In the genomic region with DNA sequence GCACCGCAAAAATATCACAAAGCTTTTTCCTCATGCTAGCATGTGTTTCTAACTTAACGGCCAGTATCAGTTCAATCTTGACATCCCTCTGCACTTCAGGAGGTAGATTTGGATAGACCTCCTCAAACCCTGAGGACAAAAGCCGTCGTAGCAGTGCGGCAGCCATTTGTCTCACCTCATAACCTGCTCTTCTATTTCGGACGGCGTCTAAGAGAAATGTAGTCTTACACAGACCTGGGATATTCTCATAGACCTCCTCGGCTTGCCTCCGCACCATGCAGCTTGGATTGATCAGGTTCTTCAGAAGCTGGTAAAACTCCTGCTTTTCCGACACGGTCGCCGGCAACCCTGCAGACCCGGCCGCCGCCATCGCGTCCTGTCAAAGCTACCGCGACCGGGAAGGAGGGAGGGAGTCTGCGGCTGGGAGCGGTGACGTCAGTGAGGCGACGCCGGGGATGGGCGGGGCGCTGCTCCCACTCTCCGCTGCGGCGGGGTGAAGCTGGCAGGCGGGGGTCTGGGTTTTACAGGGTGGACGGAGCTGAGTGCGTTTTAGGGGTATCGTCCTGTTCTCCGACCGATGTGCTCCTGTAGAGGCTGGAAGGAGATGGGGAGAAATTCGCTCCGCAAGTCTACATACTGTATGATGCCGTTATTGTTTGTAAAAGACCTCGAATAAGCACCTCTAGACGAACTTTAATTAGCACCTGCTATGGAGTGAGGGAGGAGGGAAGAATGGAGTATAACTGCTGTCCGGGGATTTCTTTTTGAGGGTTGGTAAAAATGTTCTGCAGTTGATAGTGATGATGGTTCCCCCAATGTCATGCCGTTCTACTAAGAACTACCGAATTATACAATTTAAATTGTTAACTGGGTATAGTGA, we compare ENCODE assay signal across 8 mouse cellular contexts. TPM values are rescaled to one million over a fixed set of nuclear protein-coding genes. Genes with fewer than 3 reads are reported as not detected.
A peak's percentile ranks its signal among the peaks of the same experiment; 100 is the strongest.
DNase-seq lines count a peak whose midpoint lies in the region; ATAC-seq lines count a peak whose summit lies in the region.

A gene (minus strand): TSS at position 394 of the 880 bp plus-strand sequence.

- ATAC-seq in hindbrain, embryonic 15.5 days (ENCODE audit: low FRiP score, low read depth) = peak; percentile 96

- H3K27me3 ChIP-seq in hindbrain, embryonic 15.5 days = no peaks in the 10 kb centered on the region

- peaks cover 36% of the 10 kb centered on the region for H3K4me1 ChIP-seq in hindbrain, embryonic 15.5 days (replicated peaks)

- peak within 1 kb of the TSS; percentile 81 for H3K27ac ChIP-seq in hindbrain, embryonic 15.5 days (replicated peaks)

- DNase-seq in WW6 (ENCODE audit: low read depth, low spot score) = peak; percentile 38
- peak; percentile 94 to 95 for DNase-seq in cerebellum, postnatal 36 days
- DNase-seq in frontal cortex, postnatal 36 days (ENCODE audit: low spot score in 2 of 2) = peak; percentile 93 to 94
- peak; percentile 94 to 95 for DNase-seq in left cerebral cortex, adult 18-20 months (ENCODE audit: low spot score in 2 of 2)
- DNase-seq in lung, postnatal 4 days = peak; percentile 92 to 94
- peak; percentile 92 for DNase-seq in retina, postnatal 1 day
- peak; percentile 97 for DNase-seq in thymus, postnatal 4 days

- under 1% methylated on average over 47 of the region's 47 CpGs for WGBS in hindbrain, embryonic 15.5 days

- H3K9ac ChIP-seq in hindbrain, embryonic 15.5 days = peak within 1 kb of the TSS; percentile 60

- no peaks in the 10 kb centered on the region for H3K9me3 ChIP-seq in hindbrain, embryonic 15.5 days

- peaks cover 27% of the 10 kb centered on the region for H3K36me3 ChIP-seq in hindbrain, embryonic 15.5 days

- H3K4me2 ChIP-seq in hindbrain, embryonic 15.5 days = peak within 1 kb of the TSS; percentile 83

- peak within 1 kb of the TSS; percentile 72 for H3K4me3 ChIP-seq in hindbrain, embryonic 15.5 days

RNA-seq across cellular contexts. Expression of the gene that starts here (rescaled TPM):
- 42.8 and 45.2 TPM in 2 replicates for polyA plus RNA-seq in hindbrain, embryonic 15.5 days (2015; fragmentation: Nextera tagmentation; extraction: Ambion mirVana)
- 10 to 100 TPM; 35.9 to 37.0 TPM for total RNA-seq in left cerebral cortex, adult 18-20 months (2021)

Comparison
In these comparisons a context has a peak if more than half of its experiments do, and no peak if none do; other contexts are left out.
1. Peak in every context shown above with its lines: DNase-seq, ATAC-seq, H3K4me3 ChIP-seq and H3K27ac ChIP-seq.
2. DNase-seq: peak in every context shown above with its lines; median percentile 97 in thymus, postnatal 4 days; 94 in cerebellum, postnatal 36 days; 94 in left cerebral cortex, adult 18-20 months; 94 in frontal cortex, postnatal 36 days; 93 in lung, postnatal 4 days; 92 in retina, postnatal 1 day; 38 in WW6.